Mouse (Mus musculus): ENCODE measurements around the gene Cd83. TPM values are rescaled to one million over a fixed set of nuclear protein-coding genes. Genes with fewer than 3 reads are reported as not detected.

The Cd83 gene
- polyA plus RNA-seq, 2 experiments = 12.1 to 22.6 TPM

GRCm38 (mm10) chr13:43847186-43847585 lies 62.6 kb downstream of the Cd83 start:
- no peak for TF ChIP-seq POLR2A (IDR thresholded peaks at IDR 0.05; ENCODE audit: borderline replicate concordance, extremely low read depth, insufficient read depth, insufficient read length)
- WGBS = 62% methylated on average over 7 of the region's 7 CpGs
- no peak for DNase-seq (ENCODE audit: low spot score)

GRCm38 (mm10) chr13:43849816-43850215 lies 65.2 kb downstream of the Cd83 start:
- no peak for DNase-seq (ENCODE audit: low spot score)

More at GRCm38 (mm10) chr13:43847186-43847585, 62.6 kb downstream of the Cd83 start:
- Histone ChIP-seq H3K9ac (ENCODE audit: low read depth, low read length, severe bottlenecking) (no peak overlapping the region), H3K4me1 (ENCODE audit: control insufficient read depth, insufficient read depth, low read length) (peaks cover 24% of the 10 kb centered on the region), H3K4me3 (replicated peaks; ENCODE audit: low read length) (no peak overlapping the region), H3K4me2 (replicated peaks; ENCODE audit: low read depth, low read length, severe bottlenecking) (no peak overlapping the region), H3K27me3 (ENCODE audit: control insufficient read depth, insufficient read depth, low read length) (no peaks in the 10 kb centered on the region), H3K36me3 (ENCODE audit: control insufficient read depth, insufficient read depth, low read length) (no peaks in the 10 kb centered on the region), H3K9me3 (ENCODE audit: control insufficient read depth, low read length) (no peaks in the 10 kb centered on the region), H3K27ac (replicated peaks; ENCODE audit: low read depth, low read length) (no peak overlapping the region)
- ATAC-seq (ENCODE audit: low FRiP score, low read depth) = no peak

GRCm38 (mm10) chr13:43851108-43851507 lies 66.5 kb downstream of the Cd83 start:
- no peak overlapping the region for H3K4me3 ChIP-seq (replicated peaks; ENCODE audit: low read length)
- H3K27ac ChIP-seq (replicated peaks; ENCODE audit: low read depth, low read length) = no peak overlapping the region
- no peaks in the 10 kb centered on the region for H3K27me3 ChIP-seq (ENCODE audit: control insufficient read depth, insufficient read depth, low read length)
- no peaks in the 10 kb centered on the region for H3K9me3 ChIP-seq (ENCODE audit: control insufficient read depth, low read length)
- no peak overlapping the region for H3K9ac ChIP-seq (ENCODE audit: low read depth, low read length, severe bottlenecking)
- no peaks in the 10 kb centered on the region for H3K36me3 ChIP-seq (ENCODE audit: control insufficient read depth, insufficient read depth, low read length)
- no peak for ATAC-seq (ENCODE audit: low FRiP score, low read depth)
- no peak for DNase-seq (ENCODE audit: low spot score)
- no peak for TF ChIP-seq POLR2A (IDR thresholded peaks at IDR 0.05; ENCODE audit: borderline replicate concordance, extremely low read depth, insufficient read depth, insufficient read length)
- no peak overlapping the region for H3K4me2 ChIP-seq (replicated peaks; ENCODE audit: low read depth, low read length, severe bottlenecking)
- 63% methylated on average over 4 of the region's 4 CpGs for WGBS
- H3K4me1 ChIP-seq (ENCODE audit: control insufficient read depth, insufficient read depth, low read length) = peaks cover 11% of the 10 kb centered on the region

More at GRCm38 (mm10) chr13:43849816-43850215, 65.2 kb downstream of the Cd83 start:
- TF ChIP-seq POLR2A (IDR thresholded peaks at IDR 0.05; ENCODE audit: borderline replicate concordance, extremely low read depth, insufficient read depth, insufficient read length) = no peak
- Histone ChIP-seq H3K9me3 (ENCODE audit: control insufficient read depth, low read length) (no peaks in the 10 kb centered on the region), H3K4me2 (replicated peaks; ENCODE audit: low read depth, low read length, severe bottlenecking) (no peak overlapping the region), H3K4me1 (ENCODE audit: control insufficient read depth, insufficient read depth, low read length) (peaks cover 23% of the 10 kb centered on the region), H3K27me3 (ENCODE audit: control insufficient read depth, insufficient read depth, low read length) (no peaks in the 10 kb centered on the region), H3K27ac (replicated peaks; ENCODE audit: low read depth, low read length) (no peak overlapping the region), H3K36me3 (ENCODE audit: control insufficient read depth, insufficient read depth, low read length) (no peaks in the 10 kb centered on the region), H3K4me3 (replicated peaks; ENCODE audit: low read length) (no peak overlapping the region), H3K9ac (ENCODE audit: low read depth, low read length, severe bottlenecking) (no peak overlapping the region)
- WGBS = 27% methylated on average over 4 of the region's 4 CpGs
- ATAC-seq (ENCODE audit: low FRiP score, low read depth) = no peak

Other genes starting within 250 kb of the Cd83 start
- 19.7 and 23.1 TPM in 2 replicates for gene Mcur1, start 224.6 kb upstream of the Cd83 start, polyA plus RNA-seq (2012; rRNA removed)
- 18.1 and 20.5 TPM in 2 replicates for gene Mcur1, start 224.6 kb upstream of the Cd83 start, polyA plus RNA-seq (2014; fragmentation: Nextera tagmentation; extraction: Ambion mirVana)
- 4.7 and 5.4 TPM in 2 replicates for gene Rnf182, start 169.1 kb upstream of the Cd83 start, polyA plus RNA-seq (2012; rRNA removed)
- 8.6 and 9.2 TPM in 2 replicates for gene Rnf182, start 169.1 kb upstream of the Cd83 start, polyA plus RNA-seq (2014; fragmentation: Nextera tagmentation; extraction: Ambion mirVana)

Data from limb, embryonic 14.5 days (tissue).